Mouse (Mus musculus) CH12.LX (cell line): ENCODE measurements around the gene Uba3.

Source experiments
- E2F4 ChIP-seq: IDR thresholded peaks from 2 replicates; pipeline ENCODE4 v1.6.1; 2011; ENCODE audit warnings: low read depth, low read length, improper control_type of control experiment; ENCODE audit not compliant: insufficient replicate concordance
- EP300 ChIP-seq: IDR thresholded peaks from 2 replicates; pipeline ENCODE4 v1.6.1; 2011; ENCODE audit warnings: low read length, improper control_type of control experiment
- ZNF384 ChIP-seq: IDR thresholded peaks from 2 replicates; pipeline ENCODE4 v1.6.1; 2012; ENCODE audit warnings: low read depth, low read length, improper control_type of control experiment, inconsistent platforms

DNA sequence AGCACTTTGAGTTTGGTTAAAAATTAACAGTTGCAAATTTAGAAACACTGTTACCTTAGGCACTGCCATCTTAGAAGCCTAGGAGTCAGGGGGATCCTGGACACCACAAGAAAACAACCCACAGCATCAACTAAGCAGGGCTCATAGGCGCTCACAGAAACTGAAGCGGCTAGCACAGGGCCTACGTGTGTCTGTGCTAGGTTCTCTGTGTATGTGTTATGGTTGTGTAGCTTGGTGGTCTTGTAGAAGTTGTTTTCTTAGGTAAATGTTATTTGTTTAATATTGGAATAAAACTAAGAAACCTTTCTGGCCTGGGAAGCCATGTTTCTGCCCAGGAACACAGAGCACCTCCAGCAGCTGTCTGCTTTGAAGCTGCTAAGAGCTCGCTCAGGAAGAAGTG, 4.3 kb upstream of the Uba3 start:
- TF ChIP-seq ZNF384 (no peak), EP300 (no peak), E2F4 (no peak)
